Mouse (Mus musculus): ENCODE results near the gene Col6a2.

- TF ChIP-seq POLR2A (IDR thresholded peaks at IDR 0.05; ENCODE audit: low read depth, low read length) (no peak), CTCF (IDR thresholded peaks at IDR 0.05; ENCODE audit: borderline replicate concordance, insufficient read depth, low read length) (no peak)
Measured at GRCm38 (mm10) chr10:76645066-76645465, 21.6 kb upstream of the Col6a2 start.

Measured in embryonic fibroblast, embryonic 13.5 days (primary cell).